Mouse (Mus musculus): ENCODE measurements around the gene Kif9. TPM values are rescaled to one million over a fixed set of nuclear protein-coding genes. Genes with fewer than 3 reads are reported as not detected.
A peak's percentile ranks its signal among the peaks of the same experiment; 100 is the strongest.

Gene Kif9
- polyA plus RNA-seq, 1 experiment from 2014 or later, result 3.1 TPM

DNA sequence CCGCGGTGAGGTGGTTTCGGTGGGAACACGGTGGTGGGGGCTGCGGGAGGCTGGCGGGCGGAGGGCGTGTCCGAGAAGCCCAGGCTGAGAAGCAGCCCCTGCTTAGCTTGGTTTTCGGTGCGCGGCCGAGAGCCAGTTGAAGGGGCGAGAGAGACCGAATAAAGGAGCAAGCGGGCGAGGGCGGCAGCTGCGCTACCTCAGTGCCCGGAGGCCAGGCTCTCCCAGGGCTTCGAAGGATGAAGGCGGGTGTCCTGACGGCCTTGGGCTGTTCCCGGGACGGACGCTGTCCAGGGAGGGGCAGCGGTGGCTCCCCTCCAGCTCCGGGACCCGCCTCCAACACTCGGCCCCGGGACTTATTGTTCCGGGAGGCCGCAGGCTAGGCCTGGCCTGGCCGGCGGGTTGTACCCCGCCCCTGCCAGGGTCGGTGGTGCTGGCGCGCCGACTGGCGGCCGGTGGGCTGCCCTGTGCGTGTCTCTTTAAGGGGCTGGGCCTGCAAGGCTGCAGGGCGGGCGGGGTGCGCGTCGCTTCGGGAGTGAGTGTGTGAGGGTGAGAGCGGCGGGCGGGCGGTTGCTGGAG lies 55.2 kb downstream of the Kif9 start:
- peak; percentile 97 for DNase-seq (ENCODE audit: low spot score)
- under 1% methylated on average over 49 of the region's 53 CpGs for WGBS
- H3K27ac ChIP-seq, result peak overlapping the region; percentile 100
- H3K27me3 ChIP-seq (ENCODE audit: insufficient read depth, poor library complexity, severe bottlenecking), result no peaks in the 10 kb centered on the region
- H3K4me1 ChIP-seq (replicated peaks), result peaks cover 29% of the 10 kb centered on the region
- H3K9me3 ChIP-seq, result no peaks in the 10 kb centered on the region
- peak overlapping the region; percentile 99 for H3K4me3 ChIP-seq
- peaks cover 19% of the 10 kb centered on the region for H3K36me3 ChIP-seq

DNA sequence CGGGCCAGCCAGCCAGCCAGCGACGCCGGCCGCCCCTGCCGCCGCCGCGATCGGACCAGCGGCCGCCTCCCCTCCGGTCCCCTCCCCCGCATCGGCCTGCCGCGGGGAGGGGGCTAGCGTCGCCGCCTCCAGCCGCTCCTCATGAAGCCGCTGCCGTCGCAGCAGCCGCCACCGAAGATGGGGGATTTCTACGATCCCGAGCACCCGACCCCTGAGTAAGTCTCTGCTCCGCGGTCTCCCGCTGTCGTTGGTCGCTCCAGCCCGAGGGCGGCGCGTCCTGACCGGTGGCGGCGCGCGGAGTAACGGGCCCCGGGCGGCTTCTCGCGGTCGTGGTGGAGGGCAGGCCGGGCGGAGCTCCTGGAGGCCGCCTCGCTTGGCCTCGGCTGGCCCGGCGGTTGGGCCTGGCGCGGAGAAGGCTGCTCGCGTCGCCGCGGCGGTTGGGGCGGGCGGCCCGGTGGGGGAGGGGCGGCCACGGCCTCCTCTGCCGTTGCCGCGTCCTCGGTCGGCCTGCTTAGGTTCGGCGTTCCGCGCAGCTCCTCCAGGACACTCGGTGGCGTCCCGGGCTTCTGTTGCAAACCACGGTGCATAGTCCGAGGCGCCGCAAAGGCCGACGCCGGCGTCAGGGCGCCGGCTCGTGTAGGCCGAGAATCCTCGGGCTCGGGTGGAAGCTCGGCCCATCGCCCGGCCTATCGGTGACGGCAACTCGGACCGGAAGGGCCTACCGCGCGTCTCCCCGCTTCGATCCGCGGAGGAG lies 56.0 kb downstream of the Kif9 start, which contains the start of gene Setd2:
Setd2 (plus strand) TSS at position 60 of the 754 bp plus-strand sequence.
- H3K27me3 ChIP-seq (ENCODE audit: insufficient read depth, poor library complexity, severe bottlenecking), result no peaks in the 10 kb centered on the region
- peaks cover 29% of the 10 kb centered on the region for H3K4me1 ChIP-seq (replicated peaks)
- H3K9me3 ChIP-seq, result no peaks in the 10 kb centered on the region
- H3K4me3 ChIP-seq, result peak within 1 kb of the TSS; percentile 99
- peak within 1 kb of the TSS; percentile 100 for H3K27ac ChIP-seq
- under 1% methylated on average over 99 of the region's 109 CpGs for WGBS
- DNase-seq (ENCODE audit: low spot score), result peak; percentile 77
- peaks cover 24% of the 10 kb centered on the region for H3K36me3 ChIP-seq

DNA sequence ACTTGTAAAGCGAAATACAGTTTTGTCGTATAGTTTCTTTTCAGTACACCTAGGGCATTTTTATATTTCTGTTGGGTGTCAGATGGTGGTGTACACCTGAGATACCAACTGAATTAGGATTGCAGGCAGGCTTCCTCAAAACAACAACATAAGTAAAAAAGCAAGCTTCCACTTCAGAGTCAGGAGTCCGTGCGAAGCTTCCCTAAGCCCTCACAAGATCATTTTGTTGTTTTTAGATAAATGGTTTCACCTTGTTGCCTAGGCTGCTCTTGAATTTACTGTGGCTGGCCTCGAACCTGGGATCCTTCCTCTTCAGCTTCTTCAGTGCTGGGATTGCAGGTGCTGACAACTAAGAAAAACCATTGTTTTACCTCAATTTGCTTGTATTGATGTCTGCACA lies 56.9 kb downstream of the Kif9 start:
- DNase-seq (ENCODE audit: low spot score), result no peak
- 58% methylated on average over 5 of the region's 5 CpGs for WGBS
- Histone ChIP-seq H3K27me3 (ENCODE audit: insufficient read depth, poor library complexity, severe bottlenecking) (no peaks in the 10 kb centered on the region), H3K36me3 (peaks cover 33% of the 10 kb centered on the region), H3K4me1 (replicated peaks) (peaks cover 29% of the 10 kb centered on the region), H3K27ac (peak overlapping the region; percentile 100), H3K9me3 (no peaks in the 10 kb centered on the region), H3K4me3 (peak overlapping the region; percentile 99)

GRCm38 (mm10) chr9:110535114-110535513 lies 58.4 kb downstream of the Kif9 start:
- WGBS, result 89% methylated on average over 2 of the region's 2 CpGs
- H3K36me3 ChIP-seq, result peaks cover 45% of the 10 kb centered on the region

DNA sequence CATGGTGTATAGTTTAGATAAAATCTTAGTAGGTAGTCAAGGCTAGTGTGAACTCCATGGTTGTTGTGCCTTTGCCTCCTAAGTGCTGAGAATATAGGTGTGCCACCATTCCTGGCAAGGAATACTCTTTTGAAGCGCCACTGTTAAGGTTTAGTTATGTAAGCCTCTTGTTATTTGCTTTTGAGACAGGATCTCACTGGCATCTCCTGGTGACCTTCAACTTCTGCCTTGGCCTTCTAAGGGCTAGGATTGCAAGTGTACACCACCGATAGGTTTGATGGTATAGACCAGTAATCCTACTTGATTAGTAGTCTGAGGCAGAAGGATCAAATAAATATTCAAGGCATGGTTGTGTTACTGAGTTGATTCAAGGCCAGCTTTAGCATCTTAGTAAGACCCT lies 59.9 kb downstream of the Kif9 start:
- H3K9me3 ChIP-seq, result no peaks in the 10 kb centered on the region
- no peak overlapping the region for H3K27ac ChIP-seq
- peaks cover 19% of the 10 kb centered on the region for H3K4me1 ChIP-seq (replicated peaks)
- H3K4me3 ChIP-seq, result no peak overlapping the region
- 95% methylated on average over 2 of the region's 2 CpGs for WGBS
- H3K36me3 ChIP-seq, result peaks cover 51% of the 10 kb centered on the region
- H3K27me3 ChIP-seq (ENCODE audit: insufficient read depth, poor library complexity, severe bottlenecking), result no peaks in the 10 kb centered on the region
- no peak for DNase-seq (ENCODE audit: low spot score)

More at GRCm38 (mm10) chr9:110535114-110535513, 58.4 kb downstream of the Kif9 start:
- no peak for DNase-seq (ENCODE audit: low spot score)
- no peaks in the 10 kb centered on the region for H3K9me3 ChIP-seq
- peak overlapping the region; percentile 99; the same call in 1 of the 2 replicates for H3K4me3 ChIP-seq
- no peaks in the 10 kb centered on the region for H3K27me3 ChIP-seq (ENCODE audit: insufficient read depth, poor library complexity, severe bottlenecking)
- no peak overlapping the region for H3K27ac ChIP-seq
- H3K4me1 ChIP-seq (replicated peaks), result peaks cover 29% of the 10 kb centered on the region

DNA sequence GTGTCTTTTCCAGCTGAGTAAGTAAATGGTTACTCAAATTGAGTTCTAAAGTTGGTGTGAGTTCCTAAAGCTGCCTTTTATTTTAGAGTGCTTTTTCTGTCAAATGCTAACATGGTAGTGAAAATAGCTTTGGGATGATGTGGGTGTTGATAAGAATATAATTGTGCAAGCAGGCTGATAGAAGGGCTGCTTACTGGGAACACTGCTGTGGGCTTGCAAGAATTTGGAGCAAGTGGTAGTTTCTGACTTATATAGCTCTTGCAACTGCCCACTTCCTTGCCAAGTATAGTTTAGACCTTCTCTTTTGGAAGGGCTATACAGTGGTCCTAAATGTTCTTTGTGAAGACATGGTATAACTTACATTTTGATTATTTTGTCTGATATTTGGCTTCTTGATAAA lies 61.8 kb downstream of the Kif9 start:
- DNase-seq (ENCODE audit: low spot score), result no peak
- H3K36me3 ChIP-seq, result peaks cover 58% of the 10 kb centered on the region

DNA sequence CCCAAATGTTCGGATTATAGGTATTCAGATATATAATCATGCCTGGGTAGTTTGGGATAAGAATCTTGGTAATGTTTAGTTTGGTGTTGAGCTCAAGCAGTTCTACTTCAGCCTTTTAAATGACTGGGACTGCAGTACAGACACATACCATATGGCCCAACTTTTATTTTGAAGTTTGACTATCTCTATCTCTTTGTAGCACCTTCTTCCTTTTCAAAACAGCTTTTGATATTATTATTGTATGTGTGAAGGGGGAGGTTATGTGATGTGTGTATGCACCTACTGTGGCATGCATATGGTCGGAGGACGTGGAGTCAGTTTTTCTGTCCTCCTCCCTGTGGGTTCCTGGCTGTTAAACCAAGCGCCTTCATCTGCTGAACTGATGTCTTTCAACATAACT lies 65.2 kb downstream of the Kif9 start:
- 91% methylated on average over 4 of the region's 4 CpGs for WGBS
- no peak overlapping the region for H3K27ac ChIP-seq
- no peak overlapping the region for H3K4me3 ChIP-seq
- H3K36me3 ChIP-seq, result peaks cover 48% of the 10 kb centered on the region
- H3K4me1 ChIP-seq (replicated peaks), result no peaks in the 10 kb centered on the region
- no peaks in the 10 kb centered on the region for H3K27me3 ChIP-seq (ENCODE audit: insufficient read depth, poor library complexity, severe bottlenecking)
- DNase-seq (ENCODE audit: low spot score), result no peak
- H3K9me3 ChIP-seq, result no peaks in the 10 kb centered on the region

More for the DNA sequence above, 61.8 kb downstream of the Kif9 start:
- Histone ChIP-seq H3K4me3 (no peak overlapping the region), H3K9me3 (no peaks in the 10 kb centered on the region), H3K27ac (no peak overlapping the region), H3K4me1 (replicated peaks) (peaks cover 19% of the 10 kb centered on the region), H3K27me3 (ENCODE audit: insufficient read depth, poor library complexity, severe bottlenecking) (no peaks in the 10 kb centered on the region)

GRCm38 (mm10) chr9:110548261-110548660 lies 71.5 kb downstream of the Kif9 start:
- 96% methylated on average over 19 of the region's 19 CpGs for WGBS
- no peak overlapping the region for H3K4me3 ChIP-seq
- no peaks in the 10 kb centered on the region for H3K27me3 ChIP-seq (ENCODE audit: insufficient read depth, poor library complexity, severe bottlenecking)
- H3K27ac ChIP-seq, result no peak overlapping the region
- peaks cover 73% of the 10 kb centered on the region for H3K36me3 ChIP-seq
- no peaks in the 10 kb centered on the region for H3K4me1 ChIP-seq (replicated peaks)
- no peak for DNase-seq (ENCODE audit: low spot score)
- H3K9me3 ChIP-seq, result no peaks in the 10 kb centered on the region

DNA sequence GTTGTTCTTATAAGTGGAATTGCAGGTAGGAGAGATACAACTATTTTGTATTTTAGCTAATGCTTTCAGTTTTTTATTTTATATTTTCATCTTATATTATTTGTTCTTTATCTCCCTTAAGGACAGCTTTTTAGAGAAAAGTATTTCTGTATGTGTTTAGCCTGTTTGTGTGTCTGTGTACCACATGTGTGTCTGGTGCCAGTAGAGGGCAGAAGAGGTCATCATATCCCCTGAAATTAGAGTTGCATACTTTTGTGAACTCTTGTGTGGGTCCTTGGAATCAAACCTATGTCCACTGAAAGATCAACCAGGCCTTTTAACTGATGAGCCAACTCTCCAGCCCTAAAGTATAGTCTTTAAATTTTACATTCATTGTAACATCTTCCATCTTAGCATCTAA lies 91.6 kb downstream of the Kif9 start:
- Histone ChIP-seq H3K4me1 (replicated peaks) (no peaks in the 10 kb centered on the region), H3K36me3 (peaks cover 99% of the 10 kb centered on the region)
- no peak for DNase-seq (ENCODE audit: low spot score)

More for the DNA sequence above, 91.6 kb downstream of the Kif9 start:
- Histone ChIP-seq H3K27ac (no peak overlapping the region), H3K9me3 (no peaks in the 10 kb centered on the region), H3K4me3 (no peak overlapping the region), H3K27me3 (ENCODE audit: insufficient read depth, poor library complexity, severe bottlenecking) (no peaks in the 10 kb centered on the region)

Other genes with a start within 250 kb of the Kif9 start
- 7.0 and 15.1 TPM in 2 replicates for gene Cspg5, start 233.2 kb upstream of the Kif9 start, polyA plus RNA-seq (2016; fragmentation: Nextera tagmentation; extraction: Ambion mirVana)
- gene Elp6, start 171.8 kb upstream of the Kif9 start, polyA plus RNA-seq (2016; fragmentation: Nextera tagmentation; extraction: Ambion mirVana), result 45.6 TPM in 2 replicates
- gene Scap, start 143.7 kb upstream of the Kif9 start, polyA plus RNA-seq (2016; fragmentation: Nextera tagmentation; extraction: Ambion mirVana), result 38.5 and 40.3 TPM in 2 replicates
- 15.5 and 19.2 TPM in 2 replicates for gene Ptpn23, start 68.7 kb upstream of the Kif9 start, polyA plus RNA-seq (2016; fragmentation: Nextera tagmentation; extraction: Ambion mirVana)
- not detected in 2 replicates for gene Ngp, start 57.2 kb upstream of the Kif9 start, polyA plus RNA-seq (2016; fragmentation: Nextera tagmentation; extraction: Ambion mirVana)
- gene Klhl18, start 264 bp upstream of the Kif9 start, polyA plus RNA-seq (2016; fragmentation: Nextera tagmentation; extraction: Ambion mirVana), result 11.0 and 11.8 TPM in 2 replicates
- 26.2 and 33.6 TPM in 2 replicates for gene Setd2, start 55.6 kb downstream of the Kif9 start, polyA plus RNA-seq (2016; fragmentation: Nextera tagmentation; extraction: Ambion mirVana)
- 39.9 and 49.9 TPM in 2 replicates for gene Nradd, start 147.5 kb downstream of the Kif9 start, polyA plus RNA-seq (2016; fragmentation: Nextera tagmentation; extraction: Ambion mirVana)
- gene Nbeal2, start 177.2 kb downstream of the Kif9 start, polyA plus RNA-seq (2016; fragmentation: Nextera tagmentation; extraction: Ambion mirVana), result 1.4 and 1.7 TPM in 2 replicates
- gene Ccdc12, start 179.5 kb downstream of the Kif9 start, polyA plus RNA-seq (2016; fragmentation: Nextera tagmentation; extraction: Ambion mirVana), result 173 and 180 TPM in 2 replicates